Mouse (Mus musculus) liver, adult 2 months (tissue): ENCODE data around the gene Smug1.

ENCODE experiments used
- CTCF ChIP-seq: fragments of 200-500 bp; IDR thresholded peaks from 2 replicates; pipeline ENCODE4 v1.5.1; 2011; ENCODE audit warnings: low read depth, low read length, control low read depth
- POLR2A ChIP-seq: fragments of 200-500 bp; IDR thresholded peaks from 2 replicates; pipeline ENCODE4 v1.6.1; 2011; ENCODE audit warnings: low read length, control low read depth; ENCODE audit not compliant: insufficient read depth; ENCODE audit errors: extremely low read depth

DNA sequence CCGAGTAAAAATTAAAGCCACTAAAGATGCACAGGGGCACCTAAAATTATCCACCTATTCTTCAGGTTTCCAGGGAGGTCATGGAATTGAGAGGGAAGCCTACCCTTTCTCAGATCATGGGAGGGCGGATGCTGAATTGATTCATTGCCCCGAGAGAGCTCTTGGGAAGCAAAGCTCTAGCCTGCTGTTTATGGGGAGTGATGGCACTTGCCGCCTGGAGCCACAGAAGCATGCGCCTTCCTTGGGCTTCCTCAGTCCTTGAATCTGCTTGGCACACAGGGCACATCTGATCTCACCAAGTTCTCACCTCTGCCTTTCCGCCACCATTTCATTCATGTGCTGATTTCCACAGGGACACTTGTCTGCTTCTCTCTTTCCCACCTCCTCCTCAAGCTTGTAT, 20.9 kb upstream of the Smug1 start:
- TF ChIP-seq CTCF (no peak), POLR2A (no peak)
